Mouse (Mus musculus) CH12.LX (cell line): ENCODE measurements around the gene Zfand2a. TPM values are rescaled to one million over a fixed set of nuclear protein-coding genes. Genes with fewer than 3 reads are reported as not detected.

ENCODE experiments used
- DNase-seq: peaks from one replicate; pipeline ENCODE4 v3.0.0-alpha.2; 2013; ENCODE audit errors: extremely low read depth
- H3K27ac ChIP-seq: 2 replicates; pipeline ENCODE4 v1.5.1; 2012; ENCODE audit warnings: low read depth, mild to moderate bottlenecking, control low read depth, moderate library complexity; ENCODE audit not compliant: insufficient read depth
- H3K27me3 ChIP-seq: replicated peaks from 2 replicates; pipeline ENCODE3; 2012; ENCODE audit warnings: inconsistent platforms
- H3K36me3 ChIP-seq, 2 experiments: replicated peaks in 1 of 2; 2 replicates each; pipeline versions ENCODE3 to v1.6.1; 2012; ENCODE audit warnings: inconsistent platforms in 1 of 2, low read length in 1 of 2, mild to moderate bottlenecking in 1 of 2, mixed read lengths in 1 of 2, moderate library complexity in 1 of 2; ENCODE audit not compliant: control insufficient read depth in 1 of 2, insufficient read depth in 1 of 2
- H3K4me1 ChIP-seq, 2 experiments: 2 replicates each; pipeline ENCODE4 v1.6.1; 2012; ENCODE audit warnings: inconsistent platforms in 1 of 2, moderate library complexity in 1 of 2; ENCODE audit not compliant: insufficient read depth in 2 of 2, control insufficient read depth in 1 of 2
- H3K4me2 ChIP-seq: 2 replicates; pipeline ENCODE4 v1.6.1; 2012; ENCODE audit warnings: low read depth, mild to moderate bottlenecking, control low read depth; ENCODE audit not compliant: poor library complexity, insufficient read depth, severe bottlenecking
- H3K4me3 ChIP-seq, 3 experiments: fragments of 150-350 bp in 1 of 3; sonication (generic) in 1 of 3; replicated peaks in 1 of 3; 2 replicates each; pipeline versions ENCODE3 to v1.5.1; 2011 to 2012; ENCODE audit warnings: low read depth in 2 of 3, low read length in 2 of 3, mild to moderate bottlenecking in 2 of 3, moderate library complexity in 2 of 3, control low read depth in 1 of 3, improper control_type of control experiment in 1 of 3, inconsistent platforms in 1 of 3, mixed read lengths in 1 of 3; ENCODE audit not compliant: poor library complexity in 1 of 3
- H3K79me2 ChIP-seq: replicated peaks from 2 replicates; pipeline ENCODE4 v1.6.1; 2012; ENCODE audit warnings: mild to moderate bottlenecking, moderate library complexity; ENCODE audit not compliant: control insufficient read depth, poor library complexity, insufficient read depth, severe bottlenecking; ENCODE audit errors: extremely low read depth
- H3K9ac ChIP-seq: 2 replicates; pipeline ENCODE4 v1.6.1; 2012; ENCODE audit warnings: low read depth, mild to moderate bottlenecking, control low read depth, moderate library complexity; ENCODE audit not compliant: insufficient read depth
- H3K9me3 ChIP-seq: replicated peaks from 2 replicates; pipeline ENCODE3; 2012; ENCODE audit warnings: low read length, inconsistent platforms, mixed read lengths
- BHLHE40 ChIP-seq: IDR thresholded peaks from 2 replicates; pipeline ENCODE4 v1.6.1; 2011; ENCODE audit warnings: mild to moderate bottlenecking, low read depth, low read length, improper control_type of control experiment
- CHD1 ChIP-seq: IDR thresholded peaks from 2 replicates; pipeline ENCODE4 v1.6.1; 2012; ENCODE audit warnings: low read depth, low read length, improper control_type of control experiment, inconsistent platforms
- CTCF ChIP-seq, 2 experiments: IDR thresholded peaks in 1 of 2; conservative IDR thresholded peaks in 1 of 2; 2 replicates each; pipeline ENCODE4 v1.5.1; 2011 to 2012; ENCODE audit warnings: low read depth in 2 of 2, low read length in 2 of 2, improper control_type of control experiment in 1 of 2, inconsistent platforms in 1 of 2, mild to moderate bottlenecking in 1 of 2, moderate library complexity in 1 of 2
- ELF1 ChIP-seq: IDR thresholded peaks from 2 replicates; pipeline ENCODE4 v1.6.1; 2014; ENCODE audit warnings: low read depth, mild to moderate bottlenecking, inconsistent platforms, low read length, improper control_type of control experiment
- EP300 ChIP-seq: IDR thresholded peaks from 2 replicates; pipeline ENCODE4 v1.6.1; 2011; ENCODE audit warnings: low read length, improper control_type of control experiment
- HCFC1 ChIP-seq: IDR thresholded peaks from 2 replicates; pipeline ENCODE4 v1.6.1; 2012; ENCODE audit warnings: low read depth, mild to moderate bottlenecking, inconsistent platforms, low read length, improper control_type of control experiment
- IRF4 ChIP-seq: IDR thresholded peaks from 2 replicates; pipeline ENCODE4 v1.6.1; 2014; ENCODE audit warnings: low read depth, mild to moderate bottlenecking, inconsistent platforms, low read length, improper control_type of control experiment
- JUN ChIP-seq: IDR thresholded peaks from 2 replicates; pipeline ENCODE4 v1.6.1; 2011; ENCODE audit warnings: low read depth, mild to moderate bottlenecking, low read length, improper control_type of control experiment, moderate library complexity; ENCODE audit not compliant: insufficient read depth
- KAT2A ChIP-seq: IDR thresholded peaks from 2 replicates; pipeline ENCODE4 v1.6.1; 2012; ENCODE audit warnings: low read length, improper control_type of control experiment, inconsistent platforms; ENCODE audit not compliant: insufficient replicate concordance
- MAX ChIP-seq: IDR thresholded peaks from 2 replicates; pipeline ENCODE4 v1.6.1; 2011; ENCODE audit warnings: low read length, improper control_type of control experiment
- MAZ ChIP-seq: IDR thresholded peaks from 2 replicates; pipeline ENCODE4 v1.6.1; 2012; ENCODE audit warnings: low read depth, mild to moderate bottlenecking, inconsistent platforms, low read length, improper control_type of control experiment, moderate library complexity
- MEF2A ChIP-seq: IDR thresholded peaks from 2 replicates; pipeline ENCODE4 v1.6.1; 2014; ENCODE audit warnings: low read depth, mild to moderate bottlenecking, inconsistent platforms, low read length, improper control_type of control experiment, borderline replicate concordance
- MXI1 ChIP-seq: IDR thresholded peaks from 2 replicates; pipeline ENCODE4 v1.6.1; 2011; ENCODE audit warnings: mild to moderate bottlenecking, low read depth, low read length, improper control_type of control experiment
- MYC ChIP-seq: IDR thresholded peaks from 2 replicates; pipeline ENCODE4 v1.6.1; 2011; ENCODE audit warnings: low read depth, mild to moderate bottlenecking, improper control_type of control experiment, low read length
- NELFE ChIP-seq: IDR thresholded peaks from 2 replicates; pipeline ENCODE4 v1.6.1; 2011; ENCODE audit warnings: low read depth, low read length, improper control_type of control experiment
- NRF1 ChIP-seq: IDR thresholded peaks from 2 replicates; pipeline ENCODE4 v1.6.1; 2014; ENCODE audit warnings: low read depth, mild to moderate bottlenecking, inconsistent platforms, low read length, improper control_type of control experiment, moderate library complexity
- POLR2A ChIP-seq: IDR thresholded peaks from 2 replicates; pipeline ENCODE4 v1.6.1; 2011; ENCODE audit warnings: low read depth, mild to moderate bottlenecking, improper control_type of control experiment, low read length
- POLR2AphosphoS2 ChIP-seq: IDR thresholded peaks from 2 replicates; pipeline ENCODE4 v1.6.1; 2011; ENCODE audit warnings: low read depth, low read length, improper control_type of control experiment
- RAD21 ChIP-seq: IDR thresholded peaks from 2 replicates; pipeline ENCODE4 v1.6.1; 2011; ENCODE audit warnings: low read depth, mild to moderate bottlenecking, low read length, improper control_type of control experiment, moderate library complexity
- RCOR1 ChIP-seq: conservative IDR thresholded peaks from 2 replicates; pipeline ENCODE4 v1.6.1; 2012; ENCODE audit warnings: low read depth, mild to moderate bottlenecking, inconsistent platforms, low read length, improper control_type of control experiment
- SIN3A ChIP-seq: IDR thresholded peaks from 2 replicates; pipeline ENCODE4 v1.6.1; 2012; ENCODE audit warnings: low read length, improper control_type of control experiment, inconsistent platforms
- SMC3 ChIP-seq: IDR thresholded peaks from 2 replicates; pipeline ENCODE4 v1.6.1; 2011; ENCODE audit warnings: low read depth, low read length, improper control_type of control experiment
- TBP ChIP-seq: conservative IDR thresholded peaks from 2 replicates; pipeline ENCODE4 v1.6.1; 2011; ENCODE audit warnings: low read depth, low read length, improper control_type of control experiment
- TCF12 ChIP-seq: IDR thresholded peaks from 2 replicates; pipeline ENCODE4 v1.6.1; 2014; ENCODE audit warnings: low read depth, mild to moderate bottlenecking, inconsistent platforms, low read length, improper control_type of control experiment
- USF2 ChIP-seq: conservative IDR thresholded peaks from 2 replicates; pipeline ENCODE4 v1.6.1; 2011; ENCODE audit warnings: low read depth, low read length, improper control_type of control experiment
- ZKSCAN1 ChIP-seq: IDR thresholded peaks from 2 replicates; pipeline ENCODE4 v1.6.1; 2012; ENCODE audit warnings: low read depth, inconsistent platforms, low read length, improper control_type of control experiment, borderline replicate concordance
- ZMIZ1 ChIP-seq: IDR thresholded peaks from 2 replicates; pipeline ENCODE4 v1.6.1; 2012; ENCODE audit warnings: low read depth, mild to moderate bottlenecking, inconsistent platforms, low read length, improper control_type of control experiment
- dilution Hi-C: fragments of 300-500 bp; cut with MboI; formaldehyde crosslinking; loops from 2 replicates; pipeline ENCODE4 v1.14.3; 2020; ENCODE audit warnings: low sequenced_read_pairs; ENCODE audit not compliant: extremely low pct_unique_long_range_greater_than_20kb, extremely low pct_ligation_motif_present
- in situ Hi-C: fragments of 300-500 bp; cut with MboI; formaldehyde crosslinking; loops from 3 replicates; pipeline ENCODE4 v1.14.3; 2019; ENCODE audit warnings: low sequenced_read_pairs, low pct_ligation_motif_present, low pct_unique_long_range_greater_than_20kb, mixed read lengths
- polyA plus RNA-seq: library from polyadenylated mRNA; unstranded; fragments of >175 nt; gene quantifications from 2 replicates; pipeline ENCODE4 v1.2.1, GENCODE M21; 2012; ENCODE audit warnings: low read depth; ENCODE audit not compliant: insufficient read length
- total RNA-seq, 2 experiments: library from RNA; depleted of rRNA; stranded (reverse); fragments of 300-350 nt in 1 of 2; fragments of >200 nt in 1 of 2; gene quantifications; 2 replicates each; pipeline ENCODE4 v1.2.3; 2012 to 2014

Gene Zfand2a
- total and polyA plus RNA-seq, 3 experiments = 5.8 to 13.4 (median 9.2) TPM

GRCm38 (mm10) chr5:139510682-139511366 lies 26.5 kb upstream of the Zfand2a start:
- Histone ChIP-seq H3K4me1 (0 out of 4 replicates have a peak, but pooled peaks cover 0 to 3% of the 10 kb centered on the region in 2 experiments), H3K36me3 (no peaks in the 10 kb centered on the region), H3K4me3 (no peak overlapping the region), H3K27me3 (peaks cover 56% of the 10 kb centered on the region), H3K9me3 (peaks cover 10% of the 10 kb centered on the region), H3K9ac (no peak overlapping the region), H3K4me2 (no peak overlapping the region), H3K27ac (no peak overlapping the region), H3K79me2 (no peaks in the 10 kb centered on the region)
- in situ Hi-C loops (no loop called here), dilution Hi-C loops (no loop called here)
- peak; percentile 16 for DNase-seq
- TF ChIP-seq ELF1 = no peak
- TF ChIP-seq ZKSCAN1 = no peak
- TF ChIP-seq JUN = no peak
- no peak for TF ChIP-seq TBP
- TF ChIP-seq TCF12 = no peak
- TF ChIP-seq RCOR1 = no peak
- peak in 1 of 2 experiments; percentile 35; a peak in 1 of 4 replicates for TF ChIP-seq CTCF (conservative IDR thresholded peaks at IDR 0.05 in 1 of 2, IDR thresholded peaks at IDR 0.05 in 1 of 2; ENCODE audit: low read depth in 2 of 2, low read length in 2 of 2)
- no peak for TF ChIP-seq MAZ
- no peak for TF ChIP-seq MAX
- TF ChIP-seq HCFC1 = no peak
- peak; percentile 26 for TF ChIP-seq RAD21
- no peak for TF ChIP-seq CHD1

- Histone ChIP-seq H3K36me3 (no peaks in the 10 kb centered on the region), H3K27ac (no peak overlapping the region), H3K9ac (no peak overlapping the region), H3K9me3 (no peaks in the 10 kb centered on the region), H3K4me2 (no peak overlapping the region), H3K4me1 (0 out of 4 replicates have a peak, but pooled peaks cover 0 to 3% of the 10 kb centered on the region in 2 experiments), H3K79me2 (no peaks in the 10 kb centered on the region), H3K4me3 (no peak overlapping the region), H3K27me3 (peaks cover 80% of the 10 kb centered on the region)
- in situ Hi-C loops (no loop called here), dilution Hi-C loops (no loop called here)
- TF ChIP-seq MEF2A = no peak
- TF ChIP-seq TBP = no peak
- no peak for TF ChIP-seq EP300
- no peak for TF ChIP-seq NRF1
- no peak for TF ChIP-seq NELFE
- TF ChIP-seq IRF4 = no peak
- TF ChIP-seq KAT2A = no peak
- TF ChIP-seq USF2 = no peak
- no peak for TF ChIP-seq POLR2A
- no peak for TF ChIP-seq SIN3A
- TF ChIP-seq BHLHE40 = no peak
- no peak for TF ChIP-seq ZMIZ1
- no peak for TF ChIP-seq SMC3
- no peak for TF ChIP-seq MXI1
- no peak for TF ChIP-seq POLR2AphosphoS2
- no peak for TF ChIP-seq HCFC1
- TF ChIP-seq MYC = no peak
- DNase-seq = peak; percentile 17
These were observed 21.9 kb upstream of the Zfand2a start for GRCm38 (mm10) chr5:139506207-139506606.
